Mouse (Mus musculus) kidney, postnatal 25 days (tissue): ENCODE measurements around the gene Tsc22d1.

Experiments used
- DNase-seq, 2 experiments: peaks; one replicate each; pipeline ENCODE4 v3.0.0; 2021; ENCODE audit warnings: mixed read lengths in 2 of 2

The Tsc22d1 gene

GRCm38 (mm10) chr14:76414862-76415780 is at the start of gene Tsc22d1:
TSS of gene Tsc22d1 (plus strand) at chr14:76414961.
- DNase-seq: peak in 1 of 2 experiments; percentile 21

- DNase-seq: no peak
Measured at GRCm38 (mm10) chr14:76373638-76374037, 41.1 kb upstream of the Tsc22d1 start.

GRCm38 (mm10) chr14:76374601-76375000 is 40.2 kb upstream of the Tsc22d1 start:
- no peak for DNase-seq

GRCm38 (mm10) chr14:76376561-76376960 is 38.2 kb upstream of the Tsc22d1 start:
- no peak for DNase-seq

- no peak for DNase-seq
Measured at GRCm38 (mm10) chr14:76379411-76379810, 35.4 kb upstream of the Tsc22d1 start.

GRCm38 (mm10) chr14:76388025-76388424 is 26.7 kb upstream of the Tsc22d1 start:
- DNase-seq: no peak

GRCm38 (mm10) chr14:76398251-76398650 is 16.5 kb upstream of the Tsc22d1 start:
- no peak for DNase-seq

- DNase-seq: no peak
Measured at GRCm38 (mm10) chr14:76402574-76402973, 12.2 kb upstream of the Tsc22d1 start.

- DNase-seq: no peak
Measured at GRCm38 (mm10) chr14:76409111-76409510, 5.7 kb upstream of the Tsc22d1 start.

- peak in 1 of 2 experiments; percentile 11 for DNase-seq
Measured at GRCm38 (mm10) chr14:76413773-76414121, 1.0 kb upstream of the Tsc22d1 start.

GRCm38 (mm10) chr14:76414122-76414861 is 469 bp upstream of the Tsc22d1 start:
- DNase-seq: peak; percentile 97 to 98

- peak; percentile 50 to 60 for DNase-seq
Measured at GRCm38 (mm10) chr14:76415781-76416301, 1.1 kb downstream of the Tsc22d1 start.

GRCm38 (mm10) chr14:76416366-76417040 is 1.7 kb downstream of the Tsc22d1 start:
- no peak for DNase-seq

- DNase-seq: no peak
Measured at GRCm38 (mm10) chr14:76417346-76417745, 2.6 kb downstream of the Tsc22d1 start.

GRCm38 (mm10) chr14:76420726-76421125 is 6.0 kb downstream of the Tsc22d1 start:
- DNase-seq: no peak

- no peak for DNase-seq
Measured at GRCm38 (mm10) chr14:76421162-76421561, 6.4 kb downstream of the Tsc22d1 start.

GRCm38 (mm10) chr14:76425422-76425821 is 10.7 kb downstream of the Tsc22d1 start:
- DNase-seq: no peak

GRCm38 (mm10) chr14:76425986-76426530 is 11.3 kb downstream of the Tsc22d1 start:
- DNase-seq: no peak

GRCm38 (mm10) chr14:76428855-76429254 is 14.1 kb downstream of the Tsc22d1 start:
- DNase-seq: no peak

GRCm38 (mm10) chr14:76431918-76432317 is 17.2 kb downstream of the Tsc22d1 start:
- no peak for DNase-seq

- no peak for DNase-seq
Measured at GRCm38 (mm10) chr14:76432369-76432768, 17.6 kb downstream of the Tsc22d1 start.

- no peak for DNase-seq
Measured at GRCm38 (mm10) chr14:76432816-76433215, 18.1 kb downstream of the Tsc22d1 start.

- no peak for DNase-seq
Measured at GRCm38 (mm10) chr14:76442160-76442559, 27.4 kb downstream of the Tsc22d1 start.
